Mouse (Mus musculus) layer of hippocampus, adult 8-10 months (tissue): Measurements from ENCODE around the gene Ndel1. TPM values are rescaled to one million over a fixed set of nuclear protein-coding genes. Genes with fewer than 3 reads are reported as not detected.
A peak's percentile ranks its signal among the peaks of the same experiment; 100 is the strongest.

Experiments used
- DNase-seq, 2 experiments: peaks; one replicate each; pipeline ENCODE4 v3.0.0; 2022; ENCODE audit warnings: low spot score in 2 of 2
- total RNA-seq, 4 experiments: library from RNA; stranded (reverse); gene quantifications; 2 replicates each; pipeline ENCODE4 v1.2.4; 2022

The Ndel1 gene
- total RNA-seq, 4 experiments from 2014 or later, result 78.3 to 104 (median 86.6) TPM

DNA sequence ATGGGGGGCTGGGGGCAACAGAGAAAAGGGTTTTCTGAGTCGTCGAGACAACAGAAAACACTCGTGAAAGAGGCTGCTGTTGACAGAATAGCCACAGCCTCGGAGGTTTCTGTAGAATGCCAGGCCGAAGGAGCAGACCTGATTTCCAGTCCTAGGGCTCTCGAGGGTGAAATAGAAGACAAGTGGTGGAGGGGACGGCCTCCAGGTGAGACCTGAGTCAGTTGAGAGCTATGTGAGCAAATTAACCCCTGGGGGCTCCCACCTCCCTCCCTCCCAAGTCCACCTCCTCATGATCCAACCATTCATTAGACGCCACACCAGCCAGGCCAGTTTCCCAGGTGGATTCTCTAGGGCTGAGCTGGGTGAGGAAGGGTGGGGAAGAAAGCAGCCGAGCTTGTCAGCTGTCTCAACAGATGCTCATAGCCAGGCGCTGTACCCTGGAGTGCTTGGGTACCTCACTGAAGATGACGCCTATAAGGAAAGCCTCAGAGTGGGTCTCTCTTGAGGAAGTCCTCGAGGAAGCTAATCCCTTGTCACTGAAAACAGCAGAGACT, 22.3 kb upstream of the Ndel1 start:
- DNase-seq, result no peak

DNA sequence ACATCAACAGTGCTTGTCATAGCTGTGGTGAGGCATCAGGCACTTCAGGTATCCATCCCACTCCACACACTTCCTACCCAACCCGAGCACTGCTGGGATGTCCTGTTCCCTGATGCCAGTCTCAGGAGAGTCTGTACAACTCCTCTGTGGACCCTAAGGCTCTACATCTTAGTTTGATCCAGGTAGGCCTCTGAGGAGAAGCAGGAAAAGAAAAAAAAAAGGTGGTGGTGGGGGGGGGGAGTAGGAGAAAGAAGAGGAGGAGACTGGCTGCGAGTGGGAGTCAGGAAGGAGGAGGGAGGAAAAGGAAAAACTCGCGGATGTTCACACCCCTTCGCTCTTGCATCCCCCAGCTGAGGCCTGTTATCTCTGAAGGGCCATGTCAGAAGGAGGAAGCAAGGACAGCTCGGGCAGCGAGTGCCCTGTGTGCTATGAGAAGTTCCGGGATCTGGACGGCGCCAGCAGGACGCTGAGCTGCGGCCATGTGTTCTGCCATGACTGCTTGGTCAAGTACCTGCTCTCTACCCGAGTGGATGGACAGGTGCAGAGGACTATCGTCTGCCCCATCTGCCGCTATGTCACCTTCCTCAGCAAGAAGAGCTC, 20.7 kb upstream of the Ndel1 start:
- DNase-seq, result no peak

DNA sequence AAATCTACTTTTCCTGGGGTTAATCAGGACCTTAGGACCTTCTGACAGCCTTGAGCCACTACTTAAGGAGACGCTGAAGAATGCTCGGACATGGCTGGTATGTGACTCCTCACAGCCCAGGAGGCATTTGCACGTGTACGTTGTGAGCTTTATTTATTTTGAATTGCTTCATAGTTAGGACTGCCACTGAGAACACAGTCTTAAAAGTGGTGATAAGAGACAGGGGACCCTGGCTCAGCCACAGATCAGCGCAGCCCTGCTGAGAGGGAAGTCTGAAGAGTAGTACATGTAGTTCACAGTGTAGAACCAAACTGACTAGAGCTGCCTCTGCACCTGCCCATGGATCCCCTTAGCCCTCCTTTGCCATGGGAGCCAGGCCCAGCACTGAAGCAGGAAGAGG, 20.2 kb upstream of the Ndel1 start:
- no peak for DNase-seq

DNA sequence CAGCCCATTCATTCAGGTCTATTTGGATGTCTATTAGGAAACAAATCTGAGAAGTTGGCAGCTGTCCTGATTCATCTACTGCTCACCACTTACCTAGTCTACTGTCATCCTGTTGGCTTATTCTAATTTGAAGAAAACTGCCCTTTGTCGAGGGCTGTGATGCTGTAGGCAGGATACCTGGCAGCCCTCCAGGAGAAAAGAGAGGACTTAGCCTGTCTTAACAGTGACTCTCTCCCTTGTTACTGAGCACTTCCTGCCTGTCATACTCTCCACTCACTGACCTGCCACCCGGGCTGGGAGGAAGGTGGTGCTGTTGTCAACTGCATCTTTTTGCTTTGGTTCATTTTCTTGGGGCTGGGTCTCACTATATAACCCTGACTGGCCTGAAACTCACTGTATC, 19.0 kb upstream of the Ndel1 start:
- no peak for DNase-seq

DNA sequence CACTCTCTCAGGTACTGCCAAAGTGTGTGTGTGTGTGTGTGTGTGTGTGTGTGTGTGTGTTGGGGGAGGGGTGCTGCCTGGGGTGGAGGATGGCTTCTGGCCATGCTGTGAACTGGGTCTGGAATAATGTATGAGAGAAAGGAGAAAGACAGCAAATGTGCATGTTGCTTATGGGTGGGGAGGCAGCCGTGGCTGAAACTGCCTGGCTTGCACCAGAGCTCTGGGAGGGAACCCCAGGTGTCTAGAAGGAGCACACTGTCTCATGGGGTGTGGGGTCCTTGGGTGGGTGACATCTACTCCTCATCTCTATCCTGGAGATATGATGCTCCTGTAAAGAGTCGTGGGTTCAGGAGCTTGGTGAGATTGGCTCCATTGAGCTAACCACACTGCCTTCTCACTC, 17.0 kb upstream of the Ndel1 start:
- no peak for DNase-seq

DNA sequence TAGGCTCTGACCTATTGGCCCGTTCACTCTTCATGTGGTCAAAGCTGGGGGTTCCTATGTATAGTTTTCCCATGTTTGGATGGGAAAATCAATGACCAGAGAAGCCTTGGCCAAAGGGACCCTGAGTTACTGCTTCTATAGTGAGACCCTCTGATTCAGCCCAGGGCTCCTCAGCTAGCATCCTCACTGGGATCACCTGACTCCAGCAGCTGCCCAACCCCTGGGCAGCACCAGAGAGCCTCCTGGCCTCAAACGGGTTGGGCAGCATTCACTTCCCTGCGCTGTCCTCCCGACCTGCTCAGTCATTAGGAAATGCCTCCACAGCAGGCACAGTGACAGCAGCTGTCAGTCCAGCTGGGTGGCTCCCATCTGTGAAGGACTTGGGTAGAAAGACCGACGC, 16.6 kb upstream of the Ndel1 start, which contains the start of gene Rnf222:
Gene Rnf222 (plus strand): TSS at position 301 of the 400 bp plus-strand sequence.
- no peak for DNase-seq

DNA sequence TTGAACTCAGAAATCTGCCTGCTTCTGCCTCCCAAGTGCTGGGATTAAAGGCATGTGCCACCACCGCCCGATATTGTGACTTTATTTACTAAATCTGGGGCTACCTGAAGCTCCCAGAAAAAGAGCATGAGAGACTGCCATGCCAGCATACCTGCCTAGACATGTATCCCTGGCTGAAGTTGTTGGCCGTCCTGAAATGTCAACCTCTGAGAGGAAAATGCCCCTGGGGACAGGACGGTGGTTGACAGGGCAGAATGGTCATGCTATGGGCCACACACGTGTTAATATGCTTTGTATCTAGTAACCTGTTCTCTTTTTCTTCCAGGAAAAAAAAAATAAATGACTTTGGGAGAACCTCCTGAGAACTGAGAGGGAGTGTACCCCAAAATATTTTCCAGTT, 14.4 kb upstream of the Ndel1 start:
- no peak for DNase-seq

DNA sequence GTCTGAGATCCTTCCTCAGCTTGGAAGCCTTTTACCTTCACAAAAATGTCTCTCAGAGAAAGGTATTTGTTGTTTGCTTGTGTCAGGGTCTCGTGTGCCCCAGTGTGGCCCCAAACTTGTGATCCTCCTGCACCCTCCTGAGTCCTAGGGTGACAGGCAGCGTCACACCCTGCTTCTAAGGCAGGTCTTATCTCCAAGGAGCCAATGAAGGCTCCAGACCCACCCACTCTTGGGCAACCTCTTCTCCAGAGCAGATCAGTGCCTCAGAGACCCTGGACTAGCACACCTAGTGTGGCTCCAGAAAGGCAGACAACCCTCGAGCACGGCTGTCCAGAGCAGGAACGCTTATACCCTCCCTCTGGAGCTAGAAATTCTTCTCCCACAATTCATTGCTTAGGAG, 12.7 kb upstream of the Ndel1 start:
- no peak for DNase-seq

DNA sequence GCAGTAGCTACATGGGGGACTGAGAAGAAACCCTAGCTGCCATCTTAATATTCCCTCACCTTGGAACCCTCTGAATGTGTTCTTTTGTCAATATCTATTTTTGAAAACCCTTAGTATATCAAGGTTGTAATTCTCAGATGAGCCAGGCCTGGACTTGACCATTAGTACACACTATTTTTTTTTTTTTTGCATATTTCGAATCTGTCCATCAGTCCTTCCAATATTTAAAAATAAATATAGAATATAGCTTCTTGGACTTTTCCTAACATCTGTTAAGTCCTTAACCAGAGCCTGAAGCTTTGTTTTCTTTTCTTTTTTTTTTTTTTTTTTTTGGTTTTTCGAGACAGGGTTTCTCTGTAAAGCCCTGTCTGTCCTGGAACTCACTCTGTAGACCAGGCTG, 12.2 kb upstream of the Ndel1 start:
- no peak for DNase-seq

DNA sequence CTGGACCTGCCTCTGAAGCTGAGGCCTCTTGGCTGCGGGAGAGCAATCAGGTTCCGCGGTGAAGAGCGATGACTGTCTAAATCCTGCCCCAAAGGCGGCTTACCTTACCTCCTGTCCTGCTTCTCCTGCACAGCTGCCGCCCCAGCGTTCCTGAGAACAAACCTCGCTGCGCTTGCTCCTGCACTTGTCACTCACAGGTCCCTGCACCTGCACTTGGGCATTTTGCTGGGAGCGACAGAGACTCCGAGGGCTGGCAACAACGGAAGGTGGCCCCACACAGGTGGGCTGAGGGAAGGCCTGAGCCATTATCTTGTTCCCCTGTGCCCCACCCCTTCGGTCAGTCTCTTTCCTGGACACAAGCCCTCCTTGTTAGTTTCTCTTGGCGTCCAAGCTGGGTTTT, 10.4 kb upstream of the Ndel1 start:
- DNase-seq, result no peak

DNA sequence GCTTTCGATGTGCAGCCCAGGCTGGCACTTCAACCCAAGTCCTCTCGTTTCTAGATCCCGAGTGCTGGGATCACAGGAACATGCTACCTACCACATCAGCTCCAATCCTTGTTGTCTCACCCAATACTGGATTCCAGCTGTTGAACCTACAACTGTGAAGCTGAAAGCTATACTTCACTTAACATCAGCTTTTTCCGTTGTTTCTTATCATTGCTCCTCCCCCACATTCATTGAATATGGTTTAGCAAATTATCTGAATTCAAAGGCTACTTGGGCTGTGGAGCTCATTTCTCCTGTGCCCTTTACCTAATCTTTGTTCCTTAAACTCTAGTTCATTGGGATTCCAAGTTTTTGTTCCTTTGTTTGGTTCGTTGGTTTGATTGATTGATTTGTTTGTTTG, 7.2 kb upstream of the Ndel1 start:
- DNase-seq, result no peak

DNA sequence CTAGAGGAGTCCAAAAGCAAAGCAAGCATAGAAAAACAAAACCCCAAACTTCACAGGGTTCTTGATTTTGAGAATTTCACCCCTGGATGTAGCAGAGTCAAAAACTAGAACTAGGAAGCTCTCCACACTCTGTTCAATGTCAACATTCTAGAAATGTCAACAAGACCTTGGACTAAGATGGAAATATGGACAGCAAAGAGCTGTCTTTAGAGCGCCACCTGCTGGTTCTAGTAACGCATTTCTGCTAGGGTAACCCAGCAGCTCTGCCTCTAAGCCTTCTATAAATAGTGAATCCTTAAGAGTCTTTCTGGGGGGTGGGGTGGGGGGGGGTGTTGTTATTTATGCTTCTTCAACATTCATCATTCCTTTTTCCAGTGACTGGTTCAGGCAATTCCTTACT, 3.2 kb upstream of the Ndel1 start:
- DNase-seq, result peak in 1 of 2 experiments; percentile 40

DNA sequence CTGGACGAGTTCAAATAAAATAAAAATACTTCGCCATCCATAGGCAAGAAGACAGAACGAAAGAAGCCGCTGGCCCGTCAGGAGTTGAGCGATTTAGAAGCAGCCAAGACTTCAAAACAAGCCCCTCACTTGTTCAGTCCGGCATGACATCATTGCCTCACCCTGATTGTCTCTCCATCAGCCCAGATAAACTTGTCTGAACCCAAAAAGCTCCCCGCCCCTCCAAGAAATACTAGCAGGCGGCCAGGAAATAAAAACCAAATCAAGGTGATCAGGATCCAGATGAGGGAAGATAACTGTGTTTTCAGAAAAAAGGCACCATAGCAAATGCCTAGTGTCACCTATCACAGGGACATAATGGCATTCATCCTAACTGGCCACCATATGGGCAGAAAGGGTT, 381 bp downstream of the Ndel1 start:
- no peak for DNase-seq

DNA sequence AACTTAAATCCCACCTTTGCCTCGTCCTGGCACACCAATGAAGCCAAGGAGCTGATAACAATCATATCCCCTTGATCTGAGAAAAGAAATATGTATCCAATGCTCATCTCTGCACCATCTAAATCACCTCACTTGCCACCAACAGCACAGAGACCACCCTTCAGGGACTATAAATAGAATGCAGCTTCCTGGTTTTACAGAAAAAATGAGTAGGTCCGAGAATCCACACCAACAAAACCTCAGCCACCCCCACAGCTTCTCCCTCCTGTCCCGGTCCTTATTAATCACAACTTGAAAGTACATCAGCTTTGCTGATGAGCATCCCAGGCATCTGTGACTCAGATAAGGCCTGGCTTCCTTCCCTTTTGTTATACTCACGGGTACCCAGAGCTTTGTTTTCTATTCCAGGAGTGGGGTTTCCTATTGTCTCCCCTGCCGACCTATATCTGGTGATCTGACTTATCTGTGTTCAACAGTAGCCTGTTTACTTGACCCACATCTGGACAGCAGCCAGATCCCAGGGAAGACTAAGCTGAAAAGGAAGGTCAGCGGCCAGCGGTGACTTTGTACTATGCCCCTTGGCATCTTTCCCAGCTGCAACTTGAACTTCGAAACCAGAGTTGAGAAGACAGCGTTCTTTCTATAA, 7.0 kb downstream of the Ndel1 start:
- no peak for DNase-seq

DNA sequence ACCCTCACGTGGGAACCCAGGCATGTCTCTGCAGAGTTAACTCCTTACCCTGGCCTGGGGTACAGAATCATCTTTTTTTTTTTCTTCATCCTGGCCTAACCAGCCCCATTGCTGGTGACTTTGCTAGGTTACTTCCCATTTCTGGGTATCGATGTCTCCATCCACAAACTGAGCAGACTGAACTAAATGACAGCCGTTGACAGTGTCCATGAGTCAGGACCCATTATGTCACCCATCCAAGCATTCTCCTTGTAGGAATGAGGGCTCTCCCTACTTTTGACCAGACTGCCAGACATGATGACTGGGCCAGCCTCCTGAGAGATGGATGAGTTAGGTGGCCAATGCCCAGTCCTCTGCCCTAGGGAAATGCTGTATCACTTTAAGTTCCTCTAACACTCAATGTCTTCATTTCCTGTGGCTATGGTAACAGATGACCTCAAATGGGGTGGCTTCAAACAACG, 8.0 kb downstream of the Ndel1 start:
- DNase-seq, result no peak

DNA sequence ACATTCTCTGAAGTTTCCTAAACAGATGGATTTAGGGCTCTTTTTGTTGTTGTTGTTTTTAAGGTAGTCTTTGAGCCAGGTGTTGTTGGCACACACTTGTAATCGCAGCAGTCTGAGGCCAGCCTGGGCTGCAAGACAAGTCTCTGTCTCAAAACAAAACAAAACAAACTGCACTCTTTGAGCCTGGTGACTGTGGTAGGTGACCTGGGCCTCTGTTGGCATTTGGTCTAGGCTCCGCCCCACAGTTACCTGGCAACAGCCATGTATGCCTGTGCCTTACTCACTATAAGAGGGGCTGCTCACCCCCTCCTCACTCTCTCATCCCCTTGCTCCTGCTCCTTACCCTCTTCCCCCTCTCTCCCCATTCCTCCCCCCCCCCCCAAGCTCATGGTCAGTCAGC, 9.4 kb downstream of the Ndel1 start:
- no peak for DNase-seq

DNA sequence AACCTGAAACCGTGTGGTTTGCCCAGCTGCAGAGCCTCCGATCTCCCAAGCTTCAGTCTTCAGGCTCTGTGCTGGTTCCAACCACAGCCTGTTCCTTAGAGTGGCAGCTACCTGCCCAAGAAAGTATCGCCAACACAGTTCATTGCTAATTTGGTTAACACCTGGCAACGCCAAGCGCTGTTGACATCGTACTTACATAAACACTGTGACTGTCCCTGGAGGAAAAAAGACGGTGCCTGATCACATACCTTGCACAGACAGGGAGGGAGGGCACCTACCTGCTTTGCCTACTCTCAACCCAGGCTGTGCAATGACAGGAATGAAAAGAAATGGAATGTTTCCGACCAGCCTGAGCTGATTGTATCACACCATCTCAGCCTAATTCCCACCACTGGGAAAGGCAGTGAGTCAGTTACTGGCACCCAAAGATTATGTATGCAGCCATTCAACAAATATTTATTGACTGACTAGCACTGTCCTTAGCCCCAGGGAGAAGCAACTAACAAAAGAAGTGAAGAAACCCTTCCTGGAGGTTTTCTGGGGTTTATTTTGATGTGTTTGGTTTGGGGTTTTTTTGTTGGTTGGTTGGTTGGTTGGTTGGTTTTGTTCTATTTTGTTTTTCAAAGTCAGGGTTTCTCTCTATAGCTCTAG, 11.6 kb downstream of the Ndel1 start:
- no peak for DNase-seq

DNA sequence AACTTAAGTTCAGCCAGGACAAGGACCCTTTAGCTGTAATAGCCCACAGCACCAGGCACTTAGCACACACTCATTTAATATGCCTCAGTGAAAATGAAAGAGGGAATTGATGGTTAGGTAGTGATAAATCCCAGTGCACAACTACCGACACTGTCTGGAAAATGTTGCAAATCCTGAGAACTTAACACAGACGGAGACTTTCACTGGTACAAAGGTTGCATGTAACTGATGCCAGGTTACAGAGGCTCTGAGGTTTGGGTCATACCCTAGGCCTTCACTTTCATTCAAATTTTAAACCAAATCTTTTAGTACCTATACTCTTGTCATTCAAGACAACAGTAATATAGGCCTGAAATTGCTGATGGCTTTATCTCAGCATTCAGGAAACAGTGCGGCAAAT, 14.3 kb downstream of the Ndel1 start:
- DNase-seq, result no peak

DNA sequence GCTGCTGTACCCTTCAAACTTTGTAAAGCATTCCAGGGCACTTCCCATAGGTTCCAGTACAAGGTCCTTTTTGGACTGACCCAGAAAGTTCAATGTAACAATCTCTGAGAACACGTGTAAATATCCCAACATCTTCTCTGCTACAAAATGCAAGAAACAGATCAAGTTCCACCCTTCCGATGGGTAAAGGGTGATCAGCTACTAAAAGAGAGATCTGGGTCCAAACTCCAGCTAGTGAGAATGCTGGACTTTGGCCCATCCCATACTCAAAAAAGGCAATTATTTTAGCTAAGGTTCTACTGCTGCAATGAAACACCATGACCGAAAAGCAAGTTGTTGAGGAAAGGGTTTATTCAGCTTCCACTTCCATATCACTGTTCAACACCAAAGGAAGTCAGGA, 17.0 kb downstream of the Ndel1 start:
- DNase-seq, result no peak

DNA sequence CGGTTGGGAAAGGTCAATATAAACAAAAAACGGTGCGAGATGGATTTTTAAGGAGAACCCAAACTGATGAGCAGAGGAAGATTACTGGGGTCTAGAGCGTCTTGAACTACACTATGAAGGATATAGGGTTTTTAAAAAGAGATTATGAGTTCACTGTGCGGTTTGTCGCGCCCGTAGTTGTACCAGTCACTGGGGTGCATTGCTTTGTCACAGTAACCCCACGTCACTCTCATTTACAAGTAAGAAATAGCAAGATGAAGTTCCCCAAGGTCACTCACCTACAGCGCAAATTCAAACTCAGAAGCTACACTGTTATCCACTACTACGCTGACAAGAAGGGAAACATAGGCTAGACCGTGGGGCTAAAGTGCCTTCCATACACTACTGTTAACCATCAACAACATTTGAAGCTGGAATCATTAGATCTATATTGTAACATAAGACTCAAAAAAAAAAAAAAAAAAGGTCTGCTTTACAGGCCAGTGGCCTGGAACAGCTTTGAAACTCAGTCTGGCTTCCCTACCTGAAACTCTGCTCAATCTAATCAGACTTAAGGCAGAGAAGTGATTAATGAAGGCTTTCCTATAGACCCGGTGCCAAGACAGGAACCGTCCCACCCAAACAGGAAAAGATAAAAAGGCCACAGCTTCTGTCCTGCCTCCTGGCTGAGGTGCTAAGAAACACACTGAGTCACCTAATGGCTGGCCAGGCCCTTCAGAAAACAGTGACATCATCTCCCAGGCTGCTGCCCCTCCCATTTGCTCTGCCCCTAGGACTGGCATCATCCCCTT, 17.9 kb downstream of the Ndel1 start:
- no peak for DNase-seq

DNA sequence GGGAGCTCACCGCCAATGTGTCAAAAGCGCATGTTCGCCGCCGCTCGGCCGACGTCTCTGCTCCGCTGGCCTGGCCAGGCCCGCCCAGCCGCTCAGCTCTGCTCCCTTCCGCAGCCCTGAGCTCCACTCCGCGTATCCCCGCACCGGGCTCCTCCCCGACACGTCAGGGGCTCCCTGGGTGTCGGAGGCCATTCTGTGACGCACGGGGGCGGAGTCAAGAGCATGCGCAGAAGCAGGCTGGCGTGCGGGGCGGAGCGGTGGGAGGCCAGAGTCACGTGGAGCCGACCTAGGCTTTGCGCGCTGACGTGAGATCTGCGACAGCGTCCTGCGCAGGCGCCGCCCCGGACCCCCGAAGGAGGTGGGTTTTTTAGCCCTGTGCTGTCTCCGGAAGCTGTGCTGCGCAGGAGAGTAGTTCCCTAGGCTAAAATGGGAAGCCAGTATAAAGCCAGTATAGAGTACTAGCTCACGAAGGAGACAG, 18.7 kb downstream of the Ndel1 start:
- DNase-seq, result peak; percentile 99

DNA sequence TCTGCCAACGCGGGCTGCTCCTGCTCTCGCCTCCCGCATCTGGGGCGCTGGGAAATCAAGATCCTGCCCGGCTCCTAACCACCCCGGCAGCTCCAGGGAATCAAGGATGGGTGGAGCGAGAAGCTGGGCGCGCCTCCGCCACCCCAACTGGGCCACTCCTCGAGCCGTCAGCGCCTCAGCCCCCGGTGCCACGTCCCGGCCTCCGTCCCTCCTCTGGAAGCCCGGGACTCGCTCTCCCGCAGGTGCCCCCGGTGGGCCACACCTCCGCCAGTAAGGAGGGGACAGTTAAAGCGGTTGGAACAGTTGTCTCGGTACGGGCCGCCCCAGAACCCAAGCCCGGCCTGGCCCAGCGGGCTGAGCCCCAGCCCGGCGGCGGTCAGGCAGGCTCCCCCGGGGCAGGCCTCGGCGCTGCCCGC, 19.2 kb downstream of the Ndel1 start:
- peak; percentile 42 to 54 for DNase-seq
